Mouse (Mus musculus) urinary bladder, postnatal 4 days (tissue): ENCODE data around the gene Rasgef1b.

Experiments
- DNase-seq, 2 experiments: peaks; one replicate each; pipeline ENCODE4 v3.0.0; 2021 to 2022; ENCODE audit warnings: low spot score in 2 of 2

Gene Rasgef1b

GRCm38 (mm10) chr5:99402784-99403183, 326.1 kb downstream of the Rasgef1b start:
- no peak for DNase-seq

GRCm38 (mm10) chr5:99402297-99402696, 326.6 kb downstream of the Rasgef1b start:
- no peak for DNase-seq

- no peak for DNase-seq
Measured at GRCm38 (mm10) chr5:99399855-99400626, 328.8 kb downstream of the Rasgef1b start.

GRCm38 (mm10) chr5:99398472-99399070, 330.3 kb downstream of the Rasgef1b start:
- DNase-seq = no peak

GRCm38 (mm10) chr5:99394578-99394977, 334.3 kb downstream of the Rasgef1b start:
- no peak for DNase-seq

GRCm38 (mm10) chr5:99391525-99391924, 337.3 kb downstream of the Rasgef1b start:
- DNase-seq = no peak

GRCm38 (mm10) chr5:99390776-99391175, 338.1 kb downstream of the Rasgef1b start:
- DNase-seq = no peak

- no peak for DNase-seq
Measured at GRCm38 (mm10) chr5:99390314-99390713, 338.6 kb downstream of the Rasgef1b start.

GRCm38 (mm10) chr5:99388585-99389250, 340.1 kb downstream of the Rasgef1b start:
- no peak for DNase-seq

GRCm38 (mm10) chr5:99388131-99388530, 340.7 kb downstream of the Rasgef1b start:
- no peak for DNase-seq

GRCm38 (mm10) chr5:99387185-99387981, 341.5 kb downstream of the Rasgef1b start:
- no peak for DNase-seq

- DNase-seq = no peak
Measured at GRCm38 (mm10) chr5:99386246-99386845, 342.5 kb downstream of the Rasgef1b start.

- DNase-seq = no peak
Measured at GRCm38 (mm10) chr5:99385737-99386136, 343.1 kb downstream of the Rasgef1b start.

- DNase-seq = no peak
Measured at GRCm38 (mm10) chr5:99385090-99385489, 343.8 kb downstream of the Rasgef1b start.

- no peak for DNase-seq
Measured at GRCm38 (mm10) chr5:99383783-99384281, 345.0 kb downstream of the Rasgef1b start.

GRCm38 (mm10) chr5:99382786-99383185, 346.1 kb downstream of the Rasgef1b start:
- DNase-seq = no peak

GRCm38 (mm10) chr5:99381639-99382038, 347.2 kb downstream of the Rasgef1b start:
- DNase-seq = no peak

- DNase-seq = no peak
Measured at GRCm38 (mm10) chr5:99380882-99381281, 348.0 kb downstream of the Rasgef1b start.

- no peak for DNase-seq
Measured at GRCm38 (mm10) chr5:99380166-99380565, 348.7 kb downstream of the Rasgef1b start.

GRCm38 (mm10) chr5:99378437-99379226, 350.2 kb downstream of the Rasgef1b start:
- no peak for DNase-seq

- no peak for DNase-seq
Measured at GRCm38 (mm10) chr5:99375725-99376124, 353.1 kb downstream of the Rasgef1b start.
